Mouse (Mus musculus) lung, adult 18-20 months (tissue): ENCODE data around the gene Psmd8.

Experiments
- DNase-seq, 2 experiments: peaks; one replicate each; pipeline ENCODE4 v3.0.0; 2022; ENCODE audit warnings: mixed read lengths in 2 of 2

Psmd8 gene

DNA sequence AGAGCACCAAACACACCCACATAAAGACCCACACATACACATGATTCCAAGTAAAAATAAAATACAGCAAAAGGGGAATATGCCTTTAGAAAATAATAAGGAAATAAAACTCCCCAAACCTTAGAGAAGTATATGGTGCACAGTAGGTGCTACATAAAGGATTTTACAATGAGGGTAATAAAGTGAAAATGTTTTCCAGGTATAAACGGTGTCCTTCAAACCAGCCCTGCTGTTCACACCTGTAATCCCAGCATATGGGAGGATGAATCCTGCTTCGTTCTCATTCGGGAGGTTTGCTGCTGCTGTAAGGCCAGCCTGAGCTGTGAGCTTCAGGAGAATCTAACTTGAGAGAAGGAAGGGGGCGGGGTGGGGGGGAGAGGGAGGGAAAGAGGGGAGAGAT, 46.3 kb downstream of the Psmd8 start:
- DNase-seq = no peak

DNA sequence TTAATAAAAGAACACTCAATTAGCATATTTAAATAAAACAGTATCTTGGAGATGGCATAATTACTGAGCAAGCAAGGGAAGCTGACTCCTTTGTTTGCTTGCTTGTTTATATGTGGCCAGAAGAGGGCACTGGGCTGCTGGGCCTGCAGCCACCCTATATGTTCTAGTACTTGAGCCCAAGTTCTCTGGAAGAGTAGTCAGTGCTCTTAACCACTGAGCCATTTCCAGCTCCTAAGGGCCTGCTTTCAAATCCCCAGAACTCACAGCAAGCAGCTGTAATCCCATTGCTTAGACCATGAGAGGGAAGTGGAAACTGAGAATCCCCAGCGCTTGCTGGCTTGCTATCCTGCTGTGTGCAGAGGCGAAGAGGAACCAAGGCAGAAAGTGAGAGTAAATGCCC, 51.8 kb downstream of the Psmd8 start:
- DNase-seq = no peak

DNA sequence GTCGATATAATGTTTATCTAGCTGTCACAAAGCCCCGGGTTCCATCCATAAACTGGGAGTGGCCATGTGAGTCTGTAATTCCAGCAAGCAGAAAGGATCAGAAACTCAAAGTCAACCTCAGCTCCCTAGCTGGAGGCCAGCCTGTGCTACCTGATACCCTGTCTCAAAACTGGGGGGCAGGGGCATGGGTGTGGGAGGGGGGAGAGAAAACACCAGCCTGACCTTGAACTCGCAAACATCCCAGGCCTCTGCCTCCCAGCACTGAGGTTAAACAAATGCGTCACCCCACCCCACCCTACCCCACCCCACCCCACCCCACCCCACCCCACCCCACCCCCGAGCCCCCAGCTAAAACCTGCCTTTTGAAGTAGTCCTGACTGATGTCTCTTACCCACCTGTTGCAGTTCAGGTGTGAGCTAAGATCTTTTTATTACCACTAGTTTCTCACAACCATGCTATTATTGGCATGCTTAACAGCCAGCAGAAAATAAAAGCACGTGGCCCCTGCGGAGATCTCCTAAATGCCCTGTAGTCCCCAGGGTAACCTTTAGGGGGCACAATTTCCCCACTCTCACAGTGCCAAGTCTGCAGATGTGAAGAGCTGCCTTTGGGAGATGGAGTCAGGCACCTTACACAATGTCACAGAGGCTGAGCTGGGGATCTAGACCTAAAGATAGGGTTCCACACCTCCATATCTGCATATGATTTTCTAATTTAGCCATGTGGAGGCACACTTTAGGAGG, 54.2 kb downstream of the Psmd8 start:
- peak; percentile 65 to 79 for DNase-seq

DNA sequence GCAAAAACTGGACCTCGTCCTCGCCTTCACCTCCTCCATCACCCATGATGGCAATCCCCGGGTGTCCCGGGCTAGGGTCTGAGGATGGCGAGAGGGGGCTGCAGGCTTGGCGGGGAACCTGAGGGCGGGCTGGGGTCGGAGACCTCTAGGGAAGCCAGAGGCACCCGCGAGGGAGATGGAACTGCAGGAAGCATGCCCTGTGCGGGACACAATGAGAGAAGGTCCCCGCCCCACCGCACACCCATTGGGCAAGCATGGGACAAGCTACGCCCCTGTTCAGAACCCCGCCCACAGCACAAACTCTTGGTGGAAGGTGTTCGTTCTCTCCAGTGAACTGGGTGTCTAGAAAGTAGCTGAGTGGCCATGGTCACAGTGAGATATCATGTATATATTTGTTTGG, 55.5 kb downstream of the Psmd8 start, which contains the start of gene Ryr1:
Gene Ryr1 (minus strand): TSS at position 210 of the 400 bp plus-strand sequence.
- DNase-seq = peak; percentile 65 to 72
